ENCODE assay signal across 8 mouse cellular contexts in the genomic region with DNA sequence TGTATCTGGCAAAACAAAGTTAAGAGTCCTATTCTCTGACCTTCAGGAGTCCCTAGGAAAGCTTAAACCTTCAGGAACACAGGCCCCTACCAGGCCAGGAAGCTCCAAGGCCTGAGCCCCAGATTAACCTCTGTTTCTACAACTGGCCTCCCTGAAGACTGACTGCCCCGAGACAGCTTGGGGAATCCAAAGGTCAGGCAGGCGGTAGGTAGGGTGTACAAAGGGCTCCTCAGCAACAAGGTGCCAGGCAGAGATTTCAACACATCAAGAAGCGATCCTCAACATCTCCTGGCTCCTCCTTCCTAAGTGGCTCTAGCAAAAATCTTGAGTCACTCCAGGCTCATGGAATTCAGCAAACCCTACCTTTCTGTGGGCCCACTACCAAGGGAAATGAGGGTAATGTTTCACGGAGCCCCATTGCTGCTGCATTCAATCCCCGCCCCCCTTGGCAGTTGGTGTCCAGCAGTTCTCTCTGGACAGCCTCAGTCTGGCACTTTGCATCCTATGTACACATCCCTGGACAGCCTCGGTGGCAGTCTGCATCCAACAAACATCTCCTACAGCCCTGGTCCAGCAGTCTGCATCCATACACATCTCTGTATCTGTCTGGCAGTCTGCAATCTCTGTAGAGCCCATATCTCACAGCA. TPM values are rescaled to one million over a fixed set of nuclear protein-coding genes. Genes with fewer than 3 reads are reported as not detected.
DNase-seq lines count a peak whose midpoint lies in the region; ATAC-seq and TF ChIP-seq lines count a peak whose summit lies in the region.

No protein-coding gene starts in this region.

- no peak for TF ChIP-seq POLR2A in testis, adult 2 months (IDR thresholded peaks at IDR 0.05; ENCODE audit: control insufficient read depth, low read depth, low read length)

- H3K4me1 ChIP-seq in testis, adult 2 months (ENCODE audit: control insufficient read depth, insufficient read depth, low read length) = peaks cover 9% of the 10 kb centered on the region
- no peaks in the 10 kb centered on the region for H3K4me1 ChIP-seq in forebrain, postnatal 0 days (ENCODE audit: insufficient read depth)
- peaks cover 8% of the 10 kb centered on the region for H3K4me1 ChIP-seq in limb, embryonic 13.5 days
- peaks cover 12% of the 10 kb centered on the region for H3K4me1 ChIP-seq in stomach, embryonic 15.5 days

- H3K4me2 ChIP-seq in forebrain, postnatal 0 days (ENCODE audit: low read depth) = peak overlapping the region; percentile 71
- H3K4me2 ChIP-seq in limb, embryonic 13.5 days (replicated peaks) = peak overlapping the region; percentile 85
- H3K4me2 ChIP-seq in stomach, embryonic 15.5 days = peak overlapping the region; percentile 76

- no peaks in the 10 kb centered on the region for H3K27me3 ChIP-seq in testis, adult 2 months (ENCODE audit: control insufficient read depth, insufficient read depth, low read length)
- no peaks in the 10 kb centered on the region for H3K27me3 ChIP-seq in forebrain, postnatal 0 days (ENCODE audit: insufficient read depth, low read length)
- H3K27me3 ChIP-seq in limb, embryonic 13.5 days = no peaks in the 10 kb centered on the region
- H3K27me3 ChIP-seq in stomach, embryonic 15.5 days (replicated peaks) = no peaks in the 10 kb centered on the region

- 60% methylated on average over 6 of the region's 6 CpGs for WGBS in forebrain, postnatal 0 days
- WGBS in limb, embryonic 13.5 days = 57% methylated on average over 6 of the region's 6 CpGs
- 50% methylated on average over 6 of the region's 6 CpGs for WGBS in stomach, embryonic 15.5 days

- no peak for TF ChIP-seq CTCF in testis, adult 2 months (IDR thresholded peaks at IDR 0.05; ENCODE audit: control insufficient read depth, insufficient read depth, insufficient replicate concordance, low read depth, low read length)
- TF ChIP-seq CTCF in forebrain, postnatal 0 days (IDR thresholded peaks at IDR 0.05; ENCODE audit: low read depth) = no peak

- H3K9me3 ChIP-seq in forebrain, postnatal 0 days (ENCODE audit: low read length) = no peaks in the 10 kb centered on the region
- H3K9me3 ChIP-seq in limb, embryonic 13.5 days = no peaks in the 10 kb centered on the region
- H3K9me3 ChIP-seq in stomach, embryonic 15.5 days = no peaks in the 10 kb centered on the region

- ATAC-seq in forebrain, postnatal 0 days = no peak
- ATAC-seq in limb, embryonic 13.5 days (ENCODE audit: low FRiP score, low read depth) = no peak
- ATAC-seq in stomach, embryonic 15.5 days (ENCODE audit: insufficient read depth, low FRiP score, low read depth) = no peak

- H3K4me3 ChIP-seq in testis, adult 2 months (ENCODE audit: control insufficient read depth, low read depth, low read length) = peak overlapping the region; percentile 93
- peak overlapping the region; percentile 86 for H3K4me3 ChIP-seq in forebrain, postnatal 0 days (ENCODE audit: low read depth, low read length)
- peak overlapping the region; percentile 75 for H3K4me3 ChIP-seq in limb, embryonic 13.5 days
- peak overlapping the region; percentile 90 for H3K4me3 ChIP-seq in stomach, embryonic 15.5 days (replicated peaks)

- H3K27ac ChIP-seq in testis, adult 2 months (ENCODE audit: control insufficient read depth, insufficient read depth, low read depth, low read length) = peak overlapping the region; percentile 18; the same call in 1 of the 2 replicates
- no peak overlapping the region for H3K27ac ChIP-seq in forebrain, postnatal 0 days (ENCODE audit: low read depth, low read length)
- no peak overlapping the region for H3K27ac ChIP-seq in limb, embryonic 13.5 days
- peak overlapping the region; percentile 67 for H3K27ac ChIP-seq in stomach, embryonic 15.5 days

- DNase-seq in testis, postnatal 10 days (ENCODE audit: low spot score) = no peak
- no peak for DNase-seq in forebrain, postnatal 0 days
- DNase-seq in layer of hippocampus, adult 9-10 months (ENCODE audit: low spot score) = no peak
- DNase-seq in left cerebral cortex, adult 18-20 months (ENCODE audit: low spot score in 2 of 2) = no peak
- no peak for DNase-seq in ovary, postnatal 36 days (ENCODE audit: low spot score)

- peak overlapping the region; percentile 81 for H3K9ac ChIP-seq in forebrain, postnatal 0 days
- peak overlapping the region; percentile 87 for H3K9ac ChIP-seq in limb, embryonic 13.5 days
- peak overlapping the region; percentile 89 for H3K9ac ChIP-seq in stomach, embryonic 15.5 days

- H3K36me3 ChIP-seq in testis, adult 2 months (ENCODE audit: control insufficient read depth, insufficient read depth, low read length) = no peaks in the 10 kb centered on the region
- peaks cover 28% of the 10 kb centered on the region for H3K36me3 ChIP-seq in forebrain, postnatal 0 days (ENCODE audit: insufficient read depth)
- H3K36me3 ChIP-seq in limb, embryonic 13.5 days = peaks cover 36% of the 10 kb centered on the region
- H3K36me3 ChIP-seq in stomach, embryonic 15.5 days = peaks cover 19% of the 10 kb centered on the region; the same call in 1 of the 2 replicates

RNA-seq across cellular contexts. Expression of gene Uck1, which starts 0.9 kb away (rescaled TPM):
- 23.5 and 24.5 TPM in 2 replicates for polyA plus RNA-seq in testis, adult 2 months (2012; rRNA removed)
- 121 and 134 TPM in 2 replicates for total RNA-seq in forebrain, postnatal 0 days (2014; rRNA removed)
- 92.7 and 105 TPM in 2 replicates for polyA plus RNA-seq in forebrain, postnatal 0 days (2015; fragmentation: Nextera tagmentation; extraction: Ambion mirVana)
- 69.7 and 75.1 TPM in 2 replicates for polyA plus RNA-seq in limb, embryonic 13.5 days (2015; fragmentation: Nextera tagmentation; extraction: Ambion mirVana)
- polyA plus RNA-seq in stomach, embryonic 15.5 days (2015; fragmentation: Nextera tagmentation; extraction: Ambion mirVana) = 59.6 and 65.4 TPM in 2 replicates
- total RNA-seq in left cerebral cortex, adult 18-20 months (2021) = 10 to 100 TPM; 49.6 to 53.6 TPM

RNA-seq across cellular contexts. Expression of gene Pomt1, which starts 22.6 kb away (rescaled TPM):
- 185 and 204 TPM in 2 replicates for polyA plus RNA-seq in testis, adult 2 months (2012; rRNA removed)
- 34.5 and 38.5 TPM in 2 replicates for total RNA-seq in forebrain, postnatal 0 days (2014; rRNA removed)
- polyA plus RNA-seq in forebrain, postnatal 0 days (2015; fragmentation: Nextera tagmentation; extraction: Ambion mirVana) = 16.2 and 19.8 TPM in 2 replicates
- polyA plus RNA-seq in limb, embryonic 13.5 days (2015; fragmentation: Nextera tagmentation; extraction: Ambion mirVana) = 27.3 and 28.0 TPM in 2 replicates
- 23.5 and 27.8 TPM in 2 replicates for polyA plus RNA-seq in stomach, embryonic 15.5 days (2015; fragmentation: Nextera tagmentation; extraction: Ambion mirVana)
- 10 to 100 TPM; 19.3 to 23.5 TPM for total RNA-seq in left cerebral cortex, adult 18-20 months (2021)

RNA-seq across cellular contexts. Expression of gene Golga2, which starts 28.2 kb away (rescaled TPM):
- 36.0 and 36.7 TPM in 2 replicates for polyA plus RNA-seq in testis, adult 2 months (2012; rRNA removed)
- 62.2 and 64.4 TPM in 2 replicates for total RNA-seq in forebrain, postnatal 0 days (2014; rRNA removed)
- polyA plus RNA-seq in forebrain, postnatal 0 days (2015; fragmentation: Nextera tagmentation; extraction: Ambion mirVana) = 16.3 and 22.1 TPM in 2 replicates
- 27.1 and 28.2 TPM in 2 replicates for polyA plus RNA-seq in limb, embryonic 13.5 days (2015; fragmentation: Nextera tagmentation; extraction: Ambion mirVana)
- polyA plus RNA-seq in stomach, embryonic 15.5 days (2015; fragmentation: Nextera tagmentation; extraction: Ambion mirVana) = 24.9 and 25.2 TPM in 2 replicates
- 10 to 100 TPM; 84.2 to 88.5 TPM for total RNA-seq in left cerebral cortex, adult 18-20 months (2021)

RNA-seq across cellular contexts. Expression of gene Swi5, which starts 28.9 kb away (rescaled TPM):
- polyA plus RNA-seq in testis, adult 2 months (2012; rRNA removed) = 381 and 421 TPM in 2 replicates
- total RNA-seq in forebrain, postnatal 0 days (2014; rRNA removed) = 290 and 323 TPM in 2 replicates
- polyA plus RNA-seq in forebrain, postnatal 0 days (2015; fragmentation: Nextera tagmentation; extraction: Ambion mirVana) = 407 and 445 TPM in 2 replicates
- polyA plus RNA-seq in limb, embryonic 13.5 days (2015; fragmentation: Nextera tagmentation; extraction: Ambion mirVana) = 451 and 463 TPM in 2 replicates
- polyA plus RNA-seq in stomach, embryonic 15.5 days (2015; fragmentation: Nextera tagmentation; extraction: Ambion mirVana) = 418 and 429 TPM in 2 replicates
- 100 to 1,000 TPM; 205 to 210 TPM for total RNA-seq in left cerebral cortex, adult 18-20 months (2021)

Comparison
In these comparisons a context has a peak if more than half of its experiments do, and no peak if none do; other contexts are left out.
1. H3K27ac ChIP-seq: peak in testis, adult 2 months (single experiment) and stomach, embryonic 15.5 days (single experiment); none in forebrain, postnatal 0 days (single experiment) and limb, embryonic 13.5 days (single experiment).
2. Peak in every context shown above with its lines, with median percentiles within 50 percentile points of each other: H3K4me3 ChIP-seq, H3K4me2 ChIP-seq and H3K9ac ChIP-seq.